Mouse (Mus musculus) limb, embryonic 14.5 days (tissue): ENCODE data around the gene Trpm4. TPM values are rescaled to one million over a fixed set of nuclear protein-coding genes. Genes with fewer than 3 reads are reported as not detected.
"Not testable (repeated sequence)": the region's sequence is repeated elsewhere in the genome, so short reads cannot be mapped to it uniquely, and the experiment has no call there.

Source experiments
- ATAC-seq: fragments of 200-750 bp; cut with Nextera tagmentation; 2 replicates; pipeline ENCODE4 v1.8.0; 2017; ENCODE audit warnings: low read depth, moderate number of reproducible peaks, moderate TSS enrichment; ENCODE audit not compliant: low FRiP score
- DNase-seq: peaks from one replicate; pipeline ENCODE4 v3.0.0-alpha.2; 2015; ENCODE audit warnings: low spot score
- H3K27ac ChIP-seq: fragments of 300-500 bp; sonication (generic); replicated peaks from 2 replicates; pipeline ENCODE4 v1.5.1; 2014; ENCODE audit warnings: low read depth, mild to moderate bottlenecking, low read length, moderate library complexity, mixed read lengths
- H3K27me3 ChIP-seq: fragments of 300-500 bp; sonication (generic); 2 replicates; pipeline ENCODE4 v1.6.1; 2014; ENCODE audit warnings: low read length, mixed read lengths; ENCODE audit not compliant: control insufficient read depth, insufficient read depth
- H3K36me3 ChIP-seq: fragments of 300-500 bp; sonication (generic); 2 replicates; pipeline ENCODE4 v1.6.1; 2014; ENCODE audit warnings: mild to moderate bottlenecking, low read length, moderate library complexity, mixed read lengths; ENCODE audit not compliant: control insufficient read depth, insufficient read depth
- H3K4me1 ChIP-seq: fragments of 300-500 bp; sonication (generic); 2 replicates; pipeline ENCODE4 v1.6.1; 2014; ENCODE audit warnings: antibody characterized with exemption, low read length, mixed read lengths; ENCODE audit not compliant: control insufficient read depth, insufficient read depth
- H3K4me2 ChIP-seq: fragments of 300-500 bp; sonication (generic); replicated peaks from 2 replicates; pipeline ENCODE4 v1.6.1; 2014; ENCODE audit warnings: low read depth, mild to moderate bottlenecking, low read length, moderate library complexity; ENCODE audit not compliant: severe bottlenecking
- H3K4me3 ChIP-seq: fragments of 300-500 bp; sonication (generic); replicated peaks from 2 replicates; pipeline ENCODE4 v1.5.1; 2014; ENCODE audit warnings: low read length
- H3K9ac ChIP-seq: fragments of 300-500 bp; sonication (generic); 2 replicates; pipeline ENCODE4 v1.6.1; 2014; ENCODE audit warnings: mild to moderate bottlenecking, low read depth, low read length, moderate library complexity; ENCODE audit not compliant: severe bottlenecking
- H3K9me3 ChIP-seq: fragments of 300-500 bp; sonication (generic); 2 replicates; pipeline ENCODE4 v1.6.1; 2016; ENCODE audit warnings: low read length; ENCODE audit not compliant: control insufficient read depth
- POLR2A ChIP-seq: fragments of 200-500 bp; IDR thresholded peaks from 2 replicates; pipeline ENCODE4 v1.8.0; 2012; ENCODE audit warnings: inconsistent platforms, mild to moderate bottlenecking, moderate library complexity, borderline replicate concordance; ENCODE audit not compliant: insufficient read depth, insufficient read length; ENCODE audit errors: extremely low read depth
- WGBS: fragments of 180-500 bp; shearing (Covaris S2); extraction: QIAGEN DNeasy Blood & Tissue Kit; methylation state at CpG from one replicate; pipeline ENCODE4 v1.1.7; 2014; 5-methylcytosine and 5-hydroxymethylcytosine counted together
- polyA plus RNA-seq, 2 experiments: library from polyadenylated mRNA; depleted of rRNA in 1 of 2; stranded (reverse) in 1 of 2; unstranded in 1 of 2; fragments of >200 nt; fragmentation: Nextera tagmentation in 1 of 2; extraction: Ambion mirVana in 1 of 2; gene quantifications; 2 replicates each; pipeline versions ENCODE4 v1.2.1 to v1.2.3; 2012 to 2014

Trpm4 gene
- polyA plus RNA-seq, 2 experiments: 15.8 to 42.6 TPM

DNA sequence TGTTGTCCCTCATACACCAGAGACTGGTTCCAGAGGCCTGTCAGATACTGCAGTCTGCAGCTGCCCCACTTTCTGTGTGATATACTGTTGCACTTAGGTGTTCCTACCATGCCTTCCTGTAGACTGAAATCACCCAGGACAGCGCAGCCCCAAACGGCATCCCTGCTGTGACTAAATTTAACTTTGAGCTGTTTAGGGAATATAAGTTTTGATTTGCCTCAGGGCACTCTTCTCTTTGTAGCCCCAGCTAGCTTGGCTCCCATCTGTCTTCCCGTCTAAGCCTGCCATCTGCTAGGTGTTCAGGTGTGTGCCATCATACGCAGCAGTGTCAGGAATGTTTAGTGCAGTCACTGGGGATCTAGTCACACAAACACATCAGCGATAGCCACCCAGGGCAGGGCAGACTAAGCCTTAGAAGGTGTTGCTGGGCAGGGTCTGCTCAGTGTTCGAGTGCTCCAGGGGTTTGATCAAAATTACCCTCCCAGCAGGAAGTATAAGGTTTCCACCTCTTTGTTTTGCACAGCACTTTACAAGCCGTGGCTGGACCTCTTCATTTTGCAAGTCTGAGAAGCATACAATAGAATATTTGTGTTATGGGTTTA, 70.5 kb downstream of the Trpm4 start:
- no peaks in the 10 kb centered on the region for H3K27me3 ChIP-seq
- H3K36me3 ChIP-seq: no peaks in the 10 kb centered on the region
- no peaks in the 10 kb centered on the region for H3K9me3 ChIP-seq
- no peaks in the 10 kb centered on the region for H3K4me1 ChIP-seq
- H3K27ac ChIP-seq: no peak overlapping the region
- DNase-seq (no peak), ATAC-seq (no peak)
- WGBS: 45% methylated on average over 7 of the region's 7 CpGs
- H3K4me3 ChIP-seq: no peak overlapping the region
- no peak overlapping the region for H3K4me2 ChIP-seq
- no peak overlapping the region for H3K9ac ChIP-seq
- no peak for TF ChIP-seq POLR2A

- ATAC-seq (no peak), DNase-seq (no peak)
- no peak overlapping the region for H3K4me3 ChIP-seq
- no peaks in the 10 kb centered on the region for H3K27me3 ChIP-seq
- no peak overlapping the region for H3K27ac ChIP-seq
- no peak for TF ChIP-seq POLR2A
- no peaks in the 10 kb centered on the region for H3K36me3 ChIP-seq
- no peak overlapping the region for H3K4me2 ChIP-seq
- H3K9ac ChIP-seq: no peak overlapping the region
- no peaks in the 10 kb centered on the region for H3K4me1 ChIP-seq
- 39% methylated on average over 7 of the region's 7 CpGs for WGBS
- no peaks in the 10 kb centered on the region for H3K9me3 ChIP-seq
Measured at GRCm38 (mm10) chr7:45262266-45262665, 71.3 kb downstream of the Trpm4 start.

DNA sequence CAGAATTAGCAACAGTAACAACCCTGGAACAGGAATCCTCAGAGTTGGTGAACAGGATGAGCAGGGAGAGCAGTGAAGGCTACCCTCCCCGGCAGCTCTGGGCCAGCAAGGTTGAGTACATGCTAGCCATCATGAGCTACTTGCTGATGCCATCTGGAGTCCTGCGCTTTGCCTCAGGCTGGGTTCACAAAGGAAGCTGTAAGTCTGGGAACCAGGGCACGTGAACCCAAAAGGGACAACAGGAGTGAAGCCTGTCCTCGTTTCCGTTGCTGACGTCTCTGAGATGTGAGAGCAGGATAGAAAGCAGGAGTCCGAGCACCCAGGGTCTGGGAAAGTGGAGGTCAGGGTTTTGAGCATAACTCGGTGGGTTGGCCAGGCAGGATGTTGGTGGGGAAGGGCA, 74.3 kb downstream of the Trpm4 start:
- Histone ChIP-seq H3K9me3 (no peaks in the 10 kb centered on the region), H3K9ac (no peak overlapping the region), H3K4me3 (no peak overlapping the region), H3K4me1 (no peaks in the 10 kb centered on the region), H3K4me2 (no peak overlapping the region), H3K27me3 (no peaks in the 10 kb centered on the region), H3K36me3 (no peaks in the 10 kb centered on the region), H3K27ac (no peak overlapping the region)
- DNase-seq (no peak), ATAC-seq (no peak)
- no peak for TF ChIP-seq POLR2A
- 77% methylated on average over 8 of the region's 8 CpGs for WGBS

- Histone ChIP-seq H3K9ac (no peak overlapping the region), H3K4me2 (no peak overlapping the region), H3K9me3 (no peaks in the 10 kb centered on the region), H3K4me1 (no peaks in the 10 kb centered on the region), H3K27ac (no peak overlapping the region), H3K36me3 (no peaks in the 10 kb centered on the region), H3K4me3 (no peak overlapping the region), H3K27me3 (no peaks in the 10 kb centered on the region)
- no peak for ATAC-seq
- DNase-seq: no peak
- TF ChIP-seq POLR2A: no peak
- WGBS: 51% methylated on average over 11 of the region's 11 CpGs
Measured at GRCm38 (mm10) chr7:45257063-45257840, 76.3 kb downstream of the Trpm4 start.

DNA sequence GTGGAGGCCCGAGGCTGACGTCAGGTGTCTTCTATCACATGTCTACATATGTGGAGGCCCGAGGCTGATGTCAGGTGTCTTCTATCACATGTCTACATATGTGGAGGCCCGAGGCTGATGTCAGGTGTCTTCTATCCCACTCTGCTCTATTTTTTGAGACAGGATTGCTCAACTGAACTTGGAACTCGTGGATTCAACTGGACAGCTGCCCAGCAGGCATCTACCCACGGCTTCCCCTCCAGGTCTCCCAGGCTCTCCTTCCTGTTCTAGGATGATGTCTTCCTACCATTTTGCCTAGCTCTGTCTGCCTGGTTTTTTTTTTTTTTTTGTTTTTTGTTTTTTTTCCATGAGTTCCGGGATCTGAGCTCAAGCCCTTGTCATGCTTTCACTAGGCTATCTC, 77.8 kb downstream of the Trpm4 start:
- H3K4me1 ChIP-seq, H3K4me2 ChIP-seq, H3K9ac ChIP-seq, H3K4me3 ChIP-seq, H3K36me3 ChIP-seq, H3K9me3 ChIP-seq, ATAC-seq, DNase-seq, H3K27me3 ChIP-seq, H3K27ac ChIP-seq: not testable (repeated sequence)
- WGBS: 82% methylated on average over 5 of the region's 7 CpGs
